Mouse (Mus musculus): ENCODE measurements around the gene Mfsd4a.

Gene Mfsd4a

DNA sequence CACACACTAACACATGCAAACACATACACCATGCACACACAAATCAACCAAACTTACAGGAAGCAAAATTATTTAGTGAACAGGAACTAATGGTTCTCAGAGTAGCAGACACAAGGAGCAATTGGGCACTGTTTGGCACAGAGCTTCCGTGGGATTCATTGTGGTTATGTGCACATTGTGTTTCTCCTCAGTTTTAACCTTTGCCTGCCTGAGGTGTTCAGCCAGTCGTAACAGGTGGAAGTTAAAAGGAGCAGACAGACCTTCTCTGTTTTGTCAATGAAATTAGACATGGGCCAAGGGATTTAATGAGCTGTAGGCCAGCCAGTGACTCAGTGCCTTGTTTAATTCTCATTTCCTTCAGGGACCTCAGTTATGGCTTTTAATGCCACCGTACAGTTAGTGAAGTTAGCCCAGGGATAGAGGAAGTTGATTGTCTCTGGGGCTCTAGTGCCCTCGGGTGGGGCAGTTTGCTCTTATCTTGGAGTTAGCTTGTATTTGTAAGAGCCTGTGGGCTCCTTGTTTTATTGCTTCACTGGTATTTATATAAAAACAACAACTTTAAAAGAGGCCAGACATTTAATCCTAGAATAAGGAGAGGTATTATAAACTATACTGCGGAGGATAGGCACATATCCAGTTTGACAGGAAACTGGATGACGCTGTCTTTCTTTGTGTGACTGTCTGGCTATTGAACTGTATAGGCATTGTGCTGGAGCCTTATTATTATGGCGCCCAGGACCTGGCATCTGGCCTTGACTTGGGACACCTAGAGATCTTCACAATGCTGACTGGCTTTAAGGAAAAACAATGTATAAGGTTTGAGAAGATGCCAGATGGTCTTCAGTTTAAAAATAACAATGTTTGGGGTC lies 17.6 kb upstream of the Mfsd4a start:
- TF ChIP-seq NANOG (IDR thresholded peaks at IDR 0.05; ENCODE audit: borderline replicate concordance, low read length): no peak
- TF ChIP-seq CTCF (conservative IDR thresholded peaks at IDR 0.05; ENCODE audit: low read length): no peak
- TF ChIP-seq POU5F1 (IDR thresholded peaks at IDR 0.05; ENCODE audit: borderline replicate concordance, low read length): no peak
- peaks cover 8% of the 10 kb centered on the region for H3K4me1 ChIP-seq (replicated peaks; ENCODE audit: low read depth, low read length)
- H3K36me3 ChIP-seq (ENCODE audit: insufficient read depth, low read length): no peaks in the 10 kb centered on the region
- H3K9me3 ChIP-seq (ENCODE audit: low read length): peaks cover 14% of the 10 kb centered on the region
- no peaks in the 10 kb centered on the region for H3K27me3 ChIP-seq (ENCODE audit: insufficient read depth, low read length)
- no peak overlapping the region for H3K4me3 ChIP-seq (replicated peaks; ENCODE audit: low read length)

DNA sequence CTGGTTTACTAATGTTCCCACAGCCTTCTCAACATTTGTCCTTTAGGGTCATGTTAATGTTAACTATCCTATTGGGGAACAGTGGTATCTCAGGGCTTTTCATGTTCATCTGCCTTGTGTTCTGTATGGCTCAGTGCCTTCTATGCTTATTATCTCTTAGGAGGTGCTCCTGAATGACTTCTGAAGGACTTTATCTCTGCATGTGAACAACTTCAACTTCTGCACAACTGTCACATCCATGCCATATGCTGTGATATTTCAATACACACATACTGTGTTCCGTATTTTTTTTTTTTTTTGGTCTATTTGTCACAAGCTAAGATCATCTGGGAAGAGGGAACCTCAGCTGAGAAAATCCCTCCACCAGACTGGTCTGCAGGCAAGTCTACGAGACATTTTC lies 10.6 kb upstream of the Mfsd4a start:
- Histone ChIP-seq H3K4me1 (replicated peaks; ENCODE audit: low read depth, low read length) (peaks cover 10% of the 10 kb centered on the region), H3K4me3 (replicated peaks; ENCODE audit: low read length) (no peak overlapping the region), H3K9me3 (ENCODE audit: low read length) (peaks cover 18% of the 10 kb centered on the region), H3K36me3 (ENCODE audit: insufficient read depth, low read length) (no peaks in the 10 kb centered on the region), H3K27me3 (ENCODE audit: insufficient read depth, low read length) (no peaks in the 10 kb centered on the region)
- TF ChIP-seq POU5F1 (IDR thresholded peaks at IDR 0.05; ENCODE audit: borderline replicate concordance, low read length) (no peak), CTCF (conservative IDR thresholded peaks at IDR 0.05; ENCODE audit: low read length) (no peak), NANOG (IDR thresholded peaks at IDR 0.05; ENCODE audit: borderline replicate concordance, low read length) (no peak)

DNA sequence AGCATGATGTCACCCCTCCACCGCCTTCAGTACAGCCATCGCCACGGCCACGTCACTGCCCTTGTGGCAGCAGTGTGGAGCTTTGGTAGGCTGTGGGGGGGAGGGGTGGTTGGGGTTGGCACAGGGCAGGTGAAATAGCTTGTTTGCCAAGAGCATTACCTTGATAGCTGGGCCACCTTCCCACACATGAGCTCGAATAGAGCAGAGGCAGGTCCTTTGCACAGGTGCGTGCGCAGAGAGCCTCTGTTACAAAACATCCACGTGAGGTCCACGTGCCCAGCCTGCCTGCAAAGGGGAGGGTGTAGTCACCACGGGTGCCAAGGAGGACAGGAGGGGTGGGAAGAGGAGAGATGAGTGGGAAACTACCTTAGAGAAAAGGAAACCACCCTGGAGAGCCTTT lies 7.7 kb upstream of the Mfsd4a start:
- Histone ChIP-seq H3K4me1 (replicated peaks; ENCODE audit: low read depth, low read length) (peaks cover 10% of the 10 kb centered on the region), H3K4me3 (replicated peaks; ENCODE audit: low read length) (no peak overlapping the region), H3K9me3 (ENCODE audit: low read length) (0 out of 2 replicates have a peak, but pooled peaks cover 5% of the 10 kb centered on the region), H3K36me3 (ENCODE audit: insufficient read depth, low read length) (no peaks in the 10 kb centered on the region), H3K27me3 (ENCODE audit: insufficient read depth, low read length) (peaks cover 8% of the 10 kb centered on the region)
- no peak for TF ChIP-seq NANOG (IDR thresholded peaks at IDR 0.05; ENCODE audit: borderline replicate concordance, low read length)
- TF ChIP-seq CTCF (conservative IDR thresholded peaks at IDR 0.05; ENCODE audit: low read length): no peak
- TF ChIP-seq POU5F1 (IDR thresholded peaks at IDR 0.05; ENCODE audit: borderline replicate concordance, low read length): no peak

DNA sequence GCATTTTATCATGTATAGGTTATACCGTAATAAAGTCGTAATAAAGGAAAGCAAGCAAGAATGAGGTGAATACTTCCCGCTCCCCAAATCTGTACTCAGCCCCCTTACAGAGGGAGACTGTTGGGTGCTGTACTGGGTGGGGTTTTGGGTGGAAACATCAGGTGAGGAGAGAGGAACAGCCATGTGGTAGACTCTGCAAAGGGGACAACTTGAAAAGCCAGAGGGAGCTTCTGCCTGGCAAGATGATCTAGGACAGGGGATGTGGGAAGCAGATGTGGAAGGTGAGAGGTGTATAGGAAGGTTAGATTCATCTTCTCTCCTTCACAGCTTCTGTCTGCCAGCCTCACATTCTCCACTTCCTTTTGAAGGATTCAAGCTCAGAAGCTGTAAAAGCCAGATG lies 2.8 kb upstream of the Mfsd4a start:
- Histone ChIP-seq H3K36me3 (ENCODE audit: insufficient read depth, low read length) (no peaks in the 10 kb centered on the region), H3K9me3 (ENCODE audit: low read length) (no peaks in the 10 kb centered on the region), H3K4me1 (replicated peaks; ENCODE audit: low read depth, low read length) (peaks cover 15% of the 10 kb centered on the region), H3K4me3 (replicated peaks; ENCODE audit: low read length) (no peak overlapping the region), H3K27me3 (ENCODE audit: insufficient read depth, low read length) (peaks cover 55% of the 10 kb centered on the region)
- TF ChIP-seq CTCF (conservative IDR thresholded peaks at IDR 0.05; ENCODE audit: low read length): no peak
- no peak for TF ChIP-seq NANOG (IDR thresholded peaks at IDR 0.05; ENCODE audit: borderline replicate concordance, low read length)
- TF ChIP-seq POU5F1 (IDR thresholded peaks at IDR 0.05; ENCODE audit: borderline replicate concordance, low read length): no peak

DNA sequence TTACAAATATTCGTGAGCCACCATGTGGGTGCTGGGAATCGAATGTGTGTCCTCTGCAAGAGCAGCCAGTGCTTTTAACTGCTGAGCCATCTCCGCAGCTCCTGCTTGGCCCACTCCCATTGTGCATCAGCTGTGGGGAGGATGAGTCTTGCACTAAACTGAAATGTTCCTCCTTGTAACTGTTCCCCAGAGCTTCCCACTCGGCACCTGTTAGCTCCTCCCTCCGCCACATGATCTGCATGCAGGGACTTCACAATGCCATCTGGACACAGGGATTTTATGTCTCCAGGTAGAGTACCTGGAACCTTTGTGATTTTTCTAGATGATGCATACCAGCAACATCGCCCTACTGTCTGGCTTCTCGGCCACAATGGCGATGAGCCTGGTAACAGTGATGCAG lies 1.6 kb upstream of the Mfsd4a start:
- Histone ChIP-seq H3K4me3 (replicated peaks; ENCODE audit: low read length) (no peak overlapping the region), H3K9me3 (ENCODE audit: low read length) (no peaks in the 10 kb centered on the region), H3K4me1 (replicated peaks; ENCODE audit: low read depth, low read length) (peaks cover 12% of the 10 kb centered on the region), H3K36me3 (ENCODE audit: insufficient read depth, low read length) (no peaks in the 10 kb centered on the region), H3K27me3 (ENCODE audit: insufficient read depth, low read length) (peaks cover 67% of the 10 kb centered on the region)
- no peak for TF ChIP-seq NANOG (IDR thresholded peaks at IDR 0.05; ENCODE audit: borderline replicate concordance, low read length)
- TF ChIP-seq CTCF (conservative IDR thresholded peaks at IDR 0.05; ENCODE audit: low read length): no peak
- no peak for TF ChIP-seq POU5F1 (IDR thresholded peaks at IDR 0.05; ENCODE audit: borderline replicate concordance, low read length)

DNA sequence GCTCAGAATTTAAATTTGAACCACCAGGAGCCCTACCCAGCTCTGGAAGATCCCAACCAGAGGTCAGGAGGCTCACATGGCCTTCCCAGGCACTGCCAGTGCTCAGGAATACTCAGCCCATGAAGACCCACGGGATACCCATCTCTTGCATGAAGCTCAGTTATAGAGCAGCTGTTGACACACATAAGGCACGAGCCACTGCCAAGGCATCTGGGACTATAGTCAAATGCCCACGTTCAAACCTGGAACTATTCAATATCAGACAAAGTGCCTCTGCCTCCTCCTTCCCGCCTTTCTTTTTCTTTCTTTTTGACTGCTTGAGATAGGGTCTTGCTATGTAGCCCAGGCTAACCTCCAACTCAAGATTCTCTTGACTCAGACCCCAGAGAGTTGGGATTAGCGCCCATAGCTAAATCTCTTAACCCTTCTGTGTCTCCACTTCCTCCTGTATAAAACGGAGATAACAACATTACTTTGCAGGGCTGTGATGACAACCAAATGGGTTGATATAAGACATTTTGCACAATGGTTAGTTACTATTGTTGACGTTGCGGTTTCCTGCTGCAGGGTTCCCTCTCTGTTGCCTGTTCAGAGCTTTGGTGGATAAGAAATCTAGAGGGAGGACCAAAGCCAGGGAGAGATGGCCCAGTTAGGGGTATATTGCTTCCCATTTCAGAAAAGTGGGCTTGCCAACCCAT lies 2.2 kb downstream of the Mfsd4a start:
- Histone ChIP-seq H3K36me3 (ENCODE audit: insufficient read depth, low read length) (no peaks in the 10 kb centered on the region), H3K4me3 (replicated peaks; ENCODE audit: low read length) (no peak overlapping the region), H3K4me1 (replicated peaks; ENCODE audit: low read depth, low read length) (peaks cover 12% of the 10 kb centered on the region), H3K27me3 (ENCODE audit: insufficient read depth, low read length) (peaks cover 95% of the 10 kb centered on the region), H3K9me3 (ENCODE audit: low read length) (no peaks in the 10 kb centered on the region)
- TF ChIP-seq CTCF (conservative IDR thresholded peaks at IDR 0.05; ENCODE audit: low read length) (no peak), NANOG (IDR thresholded peaks at IDR 0.05; ENCODE audit: borderline replicate concordance, low read length) (no peak), POU5F1 (IDR thresholded peaks at IDR 0.05; ENCODE audit: borderline replicate concordance, low read length) (no peak)

DNA sequence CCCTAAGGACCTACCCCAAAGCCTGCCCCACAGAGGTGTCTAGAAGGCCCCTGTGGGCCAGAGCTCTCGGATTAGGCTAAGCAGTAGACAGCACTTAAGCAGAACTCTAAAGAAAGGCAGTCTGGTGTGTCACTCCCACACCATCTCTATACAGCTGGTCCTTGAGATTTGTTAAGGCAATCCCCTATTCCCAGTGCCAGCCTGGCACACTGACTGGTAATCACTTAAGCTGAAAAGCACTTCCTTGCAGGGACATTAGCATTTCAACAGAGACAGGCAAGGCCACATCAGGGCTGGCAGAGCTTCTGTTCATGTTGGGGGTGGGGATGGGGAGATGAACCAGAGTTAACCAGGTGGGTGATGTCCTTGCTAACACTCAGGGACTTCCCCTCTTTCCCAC lies 2.9 kb downstream of the Mfsd4a start:
- Histone ChIP-seq H3K36me3 (ENCODE audit: insufficient read depth, low read length) (no peaks in the 10 kb centered on the region), H3K9me3 (ENCODE audit: low read length) (no peaks in the 10 kb centered on the region), H3K4me1 (replicated peaks; ENCODE audit: low read depth, low read length) (peaks cover 12% of the 10 kb centered on the region), H3K27me3 (ENCODE audit: insufficient read depth, low read length) (peaks cover 94% of the 10 kb centered on the region), H3K4me3 (replicated peaks; ENCODE audit: low read length) (no peak overlapping the region)
- no peak for TF ChIP-seq POU5F1 (IDR thresholded peaks at IDR 0.05; ENCODE audit: borderline replicate concordance, low read length)
- no peak for TF ChIP-seq CTCF (conservative IDR thresholded peaks at IDR 0.05; ENCODE audit: low read length)
- TF ChIP-seq NANOG (IDR thresholded peaks at IDR 0.05; ENCODE audit: borderline replicate concordance, low read length): no peak

DNA sequence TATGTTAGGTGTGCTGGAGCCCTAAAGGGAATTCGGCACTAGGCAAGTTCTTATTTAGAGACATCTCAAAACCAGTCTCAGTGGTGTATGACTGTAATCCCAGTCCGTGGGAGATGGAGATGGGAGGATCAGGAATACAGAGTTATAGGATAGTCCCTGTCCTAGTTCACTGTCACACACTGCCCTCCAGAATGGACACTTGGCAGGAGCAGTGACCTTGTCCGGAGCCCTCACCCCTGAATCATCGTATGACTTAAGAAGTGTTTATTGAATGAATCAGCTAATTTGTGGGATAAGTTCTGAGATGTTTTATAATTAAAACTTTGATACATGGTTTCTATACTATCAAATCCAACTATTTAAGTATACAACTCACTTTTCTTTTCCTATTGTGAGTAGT lies 4.8 kb downstream of the Mfsd4a start:
- H3K9me3 ChIP-seq (ENCODE audit: low read length): no peaks in the 10 kb centered on the region
- no peak for TF ChIP-seq POU5F1 (IDR thresholded peaks at IDR 0.05; ENCODE audit: borderline replicate concordance, low read length)
- no peak for TF ChIP-seq NANOG (IDR thresholded peaks at IDR 0.05; ENCODE audit: borderline replicate concordance, low read length)
- no peak for TF ChIP-seq CTCF (conservative IDR thresholded peaks at IDR 0.05; ENCODE audit: low read length)

More for the DNA sequence above, 4.8 kb downstream of the Mfsd4a start:
- H3K36me3 ChIP-seq (ENCODE audit: insufficient read depth, low read length): no peaks in the 10 kb centered on the region
- peaks cover 12% of the 10 kb centered on the region for H3K4me1 ChIP-seq (replicated peaks; ENCODE audit: low read depth, low read length)
- H3K27me3 ChIP-seq (ENCODE audit: insufficient read depth, low read length): peaks cover 90% of the 10 kb centered on the region
- no peak overlapping the region for H3K4me3 ChIP-seq (replicated peaks; ENCODE audit: low read length)

Measured in E14TG2a.4 (cell line).